Mouse (Mus musculus) kidney, postnatal 36 days (tissue): ENCODE measurements around the gene Ascl4.

ENCODE experiments used
- DNase-seq, 2 experiments: peaks; one replicate each; pipeline ENCODE4 v3.0.0; 2021 to 2022; ENCODE audit warnings: mixed read lengths in 2 of 2

Gene Ascl4

GRCm38 (mm10) chr10:85969894-85970620, 42.6 kb downstream of the Ascl4 start:
- peak; percentile 65 to 86 for DNase-seq

DNA sequence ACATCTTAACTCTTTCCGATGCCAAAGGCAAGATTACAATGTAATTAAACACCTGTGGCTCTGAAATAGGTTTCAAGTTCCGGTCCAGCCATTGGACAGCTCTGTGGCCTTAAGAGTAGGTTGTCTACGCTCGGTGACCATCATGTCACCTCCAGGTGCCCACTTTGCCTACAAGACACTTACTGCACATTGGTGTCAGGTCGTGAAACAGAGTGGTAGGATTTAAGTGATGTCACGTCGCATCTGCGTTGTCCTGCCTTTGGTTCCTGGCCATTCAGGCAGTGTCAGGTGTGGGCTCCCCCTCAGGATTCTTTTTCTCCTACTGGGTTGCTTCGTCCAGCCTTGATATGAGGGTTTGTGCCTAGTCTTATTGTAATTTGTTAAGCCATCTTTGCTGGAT, 44.3 kb downstream of the Ascl4 start:
- no peak for DNase-seq

GRCm38 (mm10) chr10:85972915-85973314, 45.4 kb downstream of the Ascl4 start:
- no peak for DNase-seq

DNA sequence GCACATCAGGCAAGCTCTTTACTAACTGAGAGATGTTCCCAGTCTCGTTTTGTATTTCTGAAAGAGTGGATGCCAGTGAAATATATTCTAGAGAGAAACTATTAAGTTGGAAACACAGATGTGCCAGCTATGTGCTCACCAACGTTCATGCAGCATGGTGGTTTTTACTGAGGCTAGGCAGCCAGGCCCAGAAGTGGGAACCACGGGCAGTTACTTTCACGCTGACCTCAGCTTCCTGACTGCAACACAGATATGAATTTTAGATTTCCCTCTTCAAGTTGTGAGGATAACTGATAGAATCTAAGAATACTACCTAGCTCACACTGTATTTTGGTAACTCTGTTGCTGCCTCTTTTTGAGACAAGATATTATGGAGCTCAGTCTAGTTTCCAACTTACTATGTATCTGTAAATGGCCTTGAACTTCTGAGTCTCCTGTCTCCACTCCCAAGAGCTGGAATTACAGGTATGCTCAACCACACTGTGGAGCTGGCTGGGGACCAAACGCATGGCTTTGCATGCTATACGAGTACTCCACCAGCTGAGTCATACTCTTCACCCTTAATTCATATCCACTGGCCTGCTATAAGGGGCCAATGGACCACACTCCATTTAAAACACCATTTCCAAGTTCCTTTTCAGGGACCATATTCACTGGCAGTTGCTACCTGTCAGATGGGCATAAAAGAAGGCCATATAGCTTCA, 62.1 kb downstream of the Ascl4 start:
- no peak for DNase-seq

DNA sequence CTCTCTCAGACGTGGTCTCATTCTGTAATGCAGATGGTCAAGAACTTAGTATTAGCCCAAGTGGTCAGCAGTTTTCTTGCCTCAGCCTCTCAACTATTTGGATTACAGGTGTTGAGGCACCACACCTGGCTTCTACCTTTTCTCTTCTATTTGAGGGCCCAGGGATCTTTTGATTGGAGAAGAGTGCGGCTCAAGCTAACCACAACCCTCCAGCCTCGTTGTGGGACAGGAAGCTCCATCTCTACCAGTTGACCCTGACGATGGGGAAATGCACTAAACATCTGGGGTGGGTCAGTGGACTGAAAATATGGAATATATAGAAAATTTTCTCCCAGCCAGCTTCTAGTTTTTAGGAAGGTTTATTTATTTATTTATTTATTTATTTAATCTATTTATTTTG, 64.9 kb downstream of the Ascl4 start:
- no peak for DNase-seq

- no peak for DNase-seq
These were observed 66.4 kb downstream of the Ascl4 start for GRCm38 (mm10) chr10:85993836-85994235.

DNA sequence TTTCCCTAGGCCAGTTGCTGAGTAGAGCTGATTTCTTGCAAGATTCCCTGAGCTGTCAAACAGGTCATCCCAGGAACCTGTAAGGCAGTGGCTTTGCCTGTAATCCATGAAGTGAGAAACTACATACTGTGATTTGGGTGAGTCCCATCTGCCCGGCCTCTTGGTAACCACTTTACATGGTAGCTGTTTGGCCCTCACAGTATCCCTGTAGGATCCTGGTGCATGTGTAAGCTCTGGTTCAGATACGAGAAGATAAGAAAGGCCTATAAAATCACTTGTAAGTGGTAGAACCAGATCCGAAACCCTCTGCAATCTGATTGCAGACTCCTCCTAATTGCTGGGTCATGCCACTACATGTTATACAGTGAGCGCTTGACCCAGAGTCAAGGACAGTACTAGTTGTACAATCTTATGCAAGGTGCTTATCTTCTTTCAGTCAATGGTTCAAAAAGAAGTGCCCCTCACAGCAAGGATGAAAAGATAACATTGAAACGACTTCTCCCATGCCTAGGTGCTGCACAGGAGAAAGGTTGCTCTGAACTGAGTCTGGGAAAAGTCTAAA, 67.1 kb downstream of the Ascl4 start:
- DNase-seq: no peak
